Mouse (Mus musculus) C2C12 (cell line): ENCODE measurements around the gene Lrch4.

Experiments
- CEBPB ChIP-seq: IDR thresholded peaks from one replicate; pipeline ENCODE4 v1.6.1; 2011; ENCODE audit warnings: low read depth, mild to moderate bottlenecking, control low read depth, moderate library complexity
- CTCF ChIP-seq: IDR thresholded peaks from one replicate; pipeline ENCODE4 v1.5.1; 2011; ENCODE audit not compliant: control insufficient read depth, insufficient read depth, insufficient read length
- FOSL1 ChIP-seq: IDR thresholded peaks from one replicate; pipeline ENCODE4 v1.8.0; 2011; ENCODE audit warnings: mild to moderate bottlenecking, low read length; ENCODE audit not compliant: poor library complexity, insufficient read depth, severe bottlenecking
- MAX ChIP-seq: IDR thresholded peaks from one replicate; pipeline ENCODE4 v1.6.1; 2011; ENCODE audit warnings: mild to moderate bottlenecking, control low read depth
- MYOD1 ChIP-seq: IDR thresholded peaks from one replicate; pipeline ENCODE4 v1.6.1; 2011; ENCODE audit warnings: low read depth; ENCODE audit not compliant: control insufficient read depth, insufficient read length
- MYOG ChIP-seq: IDR thresholded peaks from one replicate; pipeline ENCODE4 v1.6.1; 2011; ENCODE audit not compliant: control insufficient read depth, insufficient read length; ENCODE audit errors: extremely low read depth

DNA sequence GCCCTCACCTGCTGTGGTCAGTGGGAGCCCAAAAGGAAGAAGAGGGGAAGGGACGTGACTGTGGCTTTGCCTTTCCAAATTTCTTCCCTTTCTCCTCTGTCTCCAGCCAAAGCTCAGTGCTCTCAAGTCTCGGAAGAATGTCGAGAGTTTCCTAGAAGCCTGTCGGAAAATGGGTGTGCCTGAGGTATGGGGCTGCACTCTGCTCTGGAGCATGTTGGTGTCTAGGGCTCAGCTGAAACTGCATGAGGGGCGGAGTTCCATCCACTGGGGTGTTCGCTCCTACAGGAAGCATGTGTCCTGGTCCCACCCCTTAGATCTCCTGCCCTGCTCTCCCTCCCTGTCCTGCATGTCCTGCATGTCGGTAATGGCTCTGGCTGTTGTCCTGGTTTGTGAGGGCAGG is 10.6 kb downstream of the Lrch4 start:
- TF ChIP-seq CTCF (no peak), FOSL1 (no peak), MYOG (no peak), CEBPB (no peak), MYOD1 (no peak), MAX (no peak)
